Mouse (Mus musculus): ENCODE measurements around the gene Hoxb3. TPM values are rescaled to one million over a fixed set of nuclear protein-coding genes. Genes with fewer than 3 reads are reported as not detected.

The Hoxb3 gene
- polyA plus RNA-seq, 1 experiment from 2014 or later, result 1.1 TPM

- WGBS (ENCODE audit: missing documents), result 2% methylated on average over 75 of the region's 75 CpGs
- Histone ChIP-seq H3K36me3 (ENCODE audit: inconsistent target) (no peaks in the 10 kb centered on the region), H3K4me3 (ENCODE audit: inconsistent target) (no peak overlapping the region), H3K79me2 (ENCODE audit: inconsistent target) (no peaks in the 10 kb centered on the region), H3K27ac (no peak overlapping the region)
Observed at GRCm38 (mm10) chr11:96352691-96353521, 29.8 kb downstream of the Hoxb3 start.

GRCm38 (mm10) chr11:96353522-96353841 lies 30.4 kb downstream of the Hoxb3 start:
- Histone ChIP-seq H3K36me3 (ENCODE audit: inconsistent target) (no peaks in the 10 kb centered on the region), H3K79me2 (ENCODE audit: inconsistent target) (no peaks in the 10 kb centered on the region), H3K4me3 (ENCODE audit: inconsistent target) (no peak overlapping the region), H3K27ac (no peak overlapping the region)
- 26% methylated on average over 14 of the region's 14 CpGs for WGBS (ENCODE audit: missing documents)

- Histone ChIP-seq H3K79me2 (ENCODE audit: inconsistent target) (no peaks in the 10 kb centered on the region), H3K27ac (no peak overlapping the region), H3K36me3 (ENCODE audit: inconsistent target) (no peaks in the 10 kb centered on the region), H3K4me3 (ENCODE audit: inconsistent target) (no peak overlapping the region)
- WGBS (ENCODE audit: missing documents), result 82% methylated on average over 8 of the region's 8 CpGs
Observed at GRCm38 (mm10) chr11:96353939-96354338, 30.8 kb downstream of the Hoxb3 start.

GRCm38 (mm10) chr11:96354376-96354775 lies 31.2 kb downstream of the Hoxb3 start:
- H3K79me2 ChIP-seq (ENCODE audit: inconsistent target), result no peaks in the 10 kb centered on the region
- no peak overlapping the region for H3K4me3 ChIP-seq (ENCODE audit: inconsistent target)
- no peaks in the 10 kb centered on the region for H3K36me3 ChIP-seq (ENCODE audit: inconsistent target)
- H3K27ac ChIP-seq, result no peak overlapping the region
- 25% methylated on average over 25 of the region's 25 CpGs for WGBS (ENCODE audit: missing documents)

GRCm38 (mm10) chr11:96354801-96355311 lies 31.7 kb downstream of the Hoxb3 start:
- 60% methylated on average over 8 of the region's 9 CpGs for WGBS (ENCODE audit: missing documents)
- Histone ChIP-seq H3K27ac (no peak overlapping the region), H3K36me3 (ENCODE audit: inconsistent target) (no peaks in the 10 kb centered on the region), H3K4me3 (ENCODE audit: inconsistent target) (no peak overlapping the region), H3K79me2 (ENCODE audit: inconsistent target) (no peaks in the 10 kb centered on the region)

GRCm38 (mm10) chr11:96363807-96364206 lies 40.7 kb downstream of the Hoxb3 start:
- no peaks in the 10 kb centered on the region for H3K36me3 ChIP-seq (ENCODE audit: inconsistent target)
- 54% methylated on average over 5 of the region's 5 CpGs for WGBS (ENCODE audit: missing documents)
- H3K27ac ChIP-seq, result no peak overlapping the region
- H3K4me3 ChIP-seq (ENCODE audit: inconsistent target), result no peak overlapping the region
- H3K79me2 ChIP-seq (ENCODE audit: inconsistent target), result no peaks in the 10 kb centered on the region

GRCm38 (mm10) chr11:96365441-96366091 lies 42.4 kb downstream of the Hoxb3 start, which contains the start of gene Hoxb1:
Gene Hoxb1 (plus strand): TSS chr11:96365752.
- H3K4me3 ChIP-seq (ENCODE audit: inconsistent target), result no peak within 1 kb of the TSS
- WGBS (ENCODE audit: missing documents), result 14% methylated on average over 26 of the region's 26 CpGs
- no peak within 1 kb of the TSS for H3K27ac ChIP-seq
- H3K36me3 ChIP-seq (ENCODE audit: inconsistent target), result no peaks in the 10 kb centered on the region
- no peaks in the 10 kb centered on the region for H3K79me2 ChIP-seq (ENCODE audit: inconsistent target)

GRCm38 (mm10) chr11:96366092-96367041 lies 43.2 kb downstream of the Hoxb3 start:
- Histone ChIP-seq H3K4me3 (ENCODE audit: inconsistent target) (no peak overlapping the region), H3K27ac (no peak overlapping the region), H3K36me3 (ENCODE audit: inconsistent target) (no peaks in the 10 kb centered on the region), H3K79me2 (ENCODE audit: inconsistent target) (no peaks in the 10 kb centered on the region)
- 10% methylated on average over 47 of the region's 47 CpGs for WGBS (ENCODE audit: missing documents)

- Histone ChIP-seq H3K27ac (no peak overlapping the region), H3K4me3 (ENCODE audit: inconsistent target) (no peak overlapping the region), H3K79me2 (ENCODE audit: inconsistent target) (no peaks in the 10 kb centered on the region), H3K36me3 (ENCODE audit: inconsistent target) (no peaks in the 10 kb centered on the region)
- 71% methylated on average over 6 of the region's 6 CpGs for WGBS (ENCODE audit: missing documents)
Observed at GRCm38 (mm10) chr11:96367141-96367540, 44.0 kb downstream of the Hoxb3 start.

GRCm38 (mm10) chr11:96368686-96369085 lies 45.6 kb downstream of the Hoxb3 start:
- whole genome bisulfite sequencing (ENCODE audit: missing documents), result 56% methylated on average over 5 of the region's 5 CpGs
- H3K36me3 ChIP-seq (ENCODE audit: inconsistent target), result no peaks in the 10 kb centered on the region
- no peak overlapping the region for H3K4me3 ChIP-seq (ENCODE audit: inconsistent target)
- no peaks in the 10 kb centered on the region for H3K79me2 ChIP-seq (ENCODE audit: inconsistent target)
- no peak overlapping the region for H3K27ac ChIP-seq

GRCm38 (mm10) chr11:96369140-96369539 lies 46.0 kb downstream of the Hoxb3 start:
- H3K4me3 ChIP-seq (ENCODE audit: inconsistent target), result no peak overlapping the region
- no peak overlapping the region for H3K27ac ChIP-seq
- no peaks in the 10 kb centered on the region for H3K36me3 ChIP-seq (ENCODE audit: inconsistent target)
- 57% methylated on average over 7 of the region's 7 CpGs for WGBS (ENCODE audit: missing documents)
- no peaks in the 10 kb centered on the region for H3K79me2 ChIP-seq (ENCODE audit: inconsistent target)

GRCm38 (mm10) chr11:96371726-96372125 lies 48.6 kb downstream of the Hoxb3 start:
- Histone ChIP-seq H3K4me3 (ENCODE audit: inconsistent target) (no peak overlapping the region), H3K36me3 (ENCODE audit: inconsistent target) (no peaks in the 10 kb centered on the region), H3K27ac (no peak overlapping the region), H3K79me2 (ENCODE audit: inconsistent target) (no peaks in the 10 kb centered on the region)
- 88% methylated on average over 3 of the region's 3 CpGs for WGBS (ENCODE audit: missing documents)

GRCm38 (mm10) chr11:96372519-96372918 lies 49.4 kb downstream of the Hoxb3 start:
- Histone ChIP-seq H3K4me3 (ENCODE audit: inconsistent target) (no peak overlapping the region), H3K36me3 (ENCODE audit: inconsistent target) (no peaks in the 10 kb centered on the region), H3K79me2 (ENCODE audit: inconsistent target) (no peaks in the 10 kb centered on the region), H3K27ac (no peak overlapping the region)
- WGBS (ENCODE audit: missing documents), result 69% methylated on average over 3 of the region's 3 CpGs

- no peaks in the 10 kb centered on the region for H3K79me2 ChIP-seq (ENCODE audit: inconsistent target)
- H3K27ac ChIP-seq, result no peak overlapping the region
- no peak overlapping the region for H3K4me3 ChIP-seq (ENCODE audit: inconsistent target)
- 69% methylated on average over 7 of the region's 7 CpGs for whole genome bisulfite sequencing (ENCODE audit: missing documents)
- H3K36me3 ChIP-seq (ENCODE audit: inconsistent target), result no peaks in the 10 kb centered on the region
Observed at GRCm38 (mm10) chr11:96374810-96375209, 51.7 kb downstream of the Hoxb3 start.

Data from macrophage (primary cell).